ENCODE assay signal across 21 mouse cellular contexts in genomic region chr2:154632203-154632780, GRCm38 (mm10). TPM values are rescaled to one million over a fixed set of nuclear protein-coding genes. Genes with fewer than 3 reads are reported as not detected.
A peak's percentile ranks its signal among the peaks of the same experiment; 100 is the strongest.
DNase-seq lines count a peak whose midpoint lies in the region; ATAC-seq lines count a peak whose summit lies in the region.
"Had no signal": no experiment of that assay in that cellular context is flagged by ENCODE, and none has a peak within 500 bp of the region (broad histone marks: within the 10 kb centered on the region; RNA-seq: fewer than 3 reads in every experiment).

No protein-coding gene starts in this region.

- H3K9me3 ChIP-seq in hindbrain, embryonic 10.5 days: no peaks in the 10 kb centered on the region
- no peaks in the 10 kb centered on the region for H3K9me3 ChIP-seq in hindbrain, embryonic 12.5 days (replicated peaks)
- H3K9me3 ChIP-seq in liver, embryonic 13.5 days (replicated peaks): no peaks in the 10 kb centered on the region
- H3K9me3 ChIP-seq: midbrain, embryonic 12.5 days had no signal

- no peaks in the 10 kb centered on the region for H3K27me3 ChIP-seq in hindbrain, embryonic 10.5 days (ENCODE audit: insufficient read depth, poor library complexity, severe bottlenecking)
- no peaks in the 10 kb centered on the region for H3K27me3 ChIP-seq in hindbrain, embryonic 12.5 days
- no peaks in the 10 kb centered on the region for H3K27me3 ChIP-seq in liver, embryonic 13.5 days
- H3K27me3 ChIP-seq: midbrain, embryonic 12.5 days had no signal

- peaks cover 72% of the 10 kb centered on the region for H3K36me3 ChIP-seq in hindbrain, embryonic 10.5 days
- peaks cover 60% of the 10 kb centered on the region for H3K36me3 ChIP-seq in hindbrain, embryonic 12.5 days
- H3K36me3 ChIP-seq in liver, embryonic 13.5 days: peaks cover 32% of the 10 kb centered on the region

- whole genome bisulfite sequencing in hindbrain, embryonic 10.5 days: 91% methylated on average over 16 of the region's 16 CpGs
- WGBS in hindbrain, embryonic 12.5 days: 90% methylated on average over 16 of the region's 16 CpGs
- WGBS in liver, embryonic 13.5 days (ENCODE audit: insufficient replicate concordance): 21% methylated on average over 16 of the region's 16 CpGs

- ATAC-seq in hindbrain, embryonic 12.5 days (ENCODE audit: low FRiP score): no peak
- peak; percentile 85 for ATAC-seq in liver, embryonic 13.5 days (ENCODE audit: low read depth)
- ATAC-seq: forebrain, embryonic 16.5 days; hindbrain, postnatal 0 days had no signal

- peak overlapping the region; percentile 4; the same call in 1 of the 2 replicates for H3K4me3 ChIP-seq in hindbrain, embryonic 10.5 days
- H3K4me3 ChIP-seq in hindbrain, embryonic 12.5 days: no peak overlapping the region
- peak overlapping the region; percentile 68 for H3K4me3 ChIP-seq in liver, embryonic 13.5 days (replicated peaks)
- H3K4me3 ChIP-seq: midbrain, embryonic 12.5 days had no signal

- H3K4me1 ChIP-seq in hindbrain, embryonic 10.5 days (replicated peaks): no peaks in the 10 kb centered on the region
- no peaks in the 10 kb centered on the region for H3K4me1 ChIP-seq in hindbrain, embryonic 12.5 days
- peaks cover 60% of the 10 kb centered on the region for H3K4me1 ChIP-seq in liver, embryonic 13.5 days (replicated peaks)
- H3K4me1 ChIP-seq: midbrain, embryonic 12.5 days had no signal

- DNase-seq in hindbrain, embryonic 10.5 days (ENCODE audit: low spot score): no peak
- peak; percentile 88 for DNase-seq in c-Kit-positive CD71-positive TER-119-positive erythroid progenitor cells, embryonic 14.5 days (ENCODE audit: low spot score)
- peak; percentile 81 for DNase-seq in liver, embryonic 13.5 days
- DNase-seq in spleen, postnatal 36 days (ENCODE audit: low spot score in 2 of 2): peak; percentile 43 to 62
- DNase-seq in natural killer cell, adult 2 months (ENCODE audit: low spot score in 2 of 2): no peak
- no peak for DNase-seq in left cerebral cortex, postnatal 14 days (ENCODE audit: low spot score in 2 of 2)
- DNase-seq in thymus, postnatal 25 days: no peak
- DNase-seq: adrenal gland, postnatal 25 days; layer of hippocampus, adult 9-11 months; left cerebral cortex, postnatal 4 days; right cerebral cortex, postnatal 14 days had no signal

- no peak overlapping the region for H3K4me2 ChIP-seq in hindbrain, embryonic 12.5 days (replicated peaks)
- H3K4me2 ChIP-seq in liver, embryonic 13.5 days: peak overlapping the region; percentile 76
- H3K4me2 ChIP-seq: midbrain, embryonic 12.5 days had no signal

- no peak overlapping the region for H3K9ac ChIP-seq in hindbrain, embryonic 12.5 days
- peak overlapping the region; percentile 80 for H3K9ac ChIP-seq in liver, embryonic 13.5 days
- H3K9ac ChIP-seq: midbrain, embryonic 12.5 days had no signal

- intact Hi-C loops in left cerebral cortex, postnatal 14 days (cut with DNase I): no loop called here

- peak overlapping the region; percentile 59; the same call in 1 of the 2 replicates for H3K27ac ChIP-seq in hindbrain, embryonic 10.5 days
- no peak overlapping the region for H3K27ac ChIP-seq in hindbrain, embryonic 12.5 days
- peak overlapping the region; percentile 100 for H3K27ac ChIP-seq in liver, embryonic 13.5 days
- H3K27ac ChIP-seq: hindbrain, postnatal 0 days; midbrain, embryonic 12.5 days had no signal

RNA-seq across cellular contexts. Expression of gene 4930519P11Rik, which starts 19.1 kb away (rescaled TPM):
- polyA plus RNA-seq in hindbrain, embryonic 10.5 days (2016; fragmentation: Nextera tagmentation; extraction: Ambion mirVana): 0.36 TPM in 1 of 2 replicates, not detected in the other
- polyA plus RNA-seq in hindbrain, embryonic 12.5 days (2016; fragmentation: Nextera tagmentation; extraction: Ambion mirVana): not detected in 2 replicates
- polyA plus RNA-seq in liver, embryonic 13.5 days (2015; fragmentation: Nextera tagmentation; extraction: Ambion mirVana): not detected in 2 replicates
- not detected for total RNA-seq in left cerebral cortex, postnatal 14 days (2021)
- total RNA-seq: gastrocnemius, adult 8-10 months; hindbrain, postnatal 0 days; left cerebral cortex, postnatal 4 days had no signal
- polyA plus RNA-seq: cortical plate, adult 2 months; embryonic facial prominence, embryonic 14.5 days; forebrain, embryonic 16.5 days; heart, embryonic 16.5 days; kidney, embryonic 16.5 days; lung, embryonic 16.5 days had no signal

RNA-seq across cellular contexts. Expression of gene Zfp341, which starts 19.2 kb away (rescaled TPM):
- 1.3 and 1.4 TPM in 2 replicates for polyA plus RNA-seq in hindbrain, embryonic 10.5 days (2016; fragmentation: Nextera tagmentation; extraction: Ambion mirVana)
- polyA plus RNA-seq in hindbrain, embryonic 12.5 days (2016; fragmentation: Nextera tagmentation; extraction: Ambion mirVana): 1.1 and 1.3 TPM in 2 replicates
- 1.9 and 2.1 TPM in 2 replicates for polyA plus RNA-seq in liver, embryonic 13.5 days (2015; fragmentation: Nextera tagmentation; extraction: Ambion mirVana)
- 10 to 100 TPM; 13.3 to 14.2 TPM for total RNA-seq in left cerebral cortex, postnatal 14 days (2021)

RNA-seq across cellular contexts. Expression of gene Chmp4b, which starts 19.2 kb away (rescaled TPM):
- 13.3 and 18.1 TPM in 2 replicates for polyA plus RNA-seq in hindbrain, embryonic 10.5 days (2016; fragmentation: Nextera tagmentation; extraction: Ambion mirVana)
- 26.6 and 28.4 TPM in 2 replicates for polyA plus RNA-seq in hindbrain, embryonic 12.5 days (2016; fragmentation: Nextera tagmentation; extraction: Ambion mirVana)
- 15.0 and 17.5 TPM in 2 replicates for polyA plus RNA-seq in liver, embryonic 13.5 days (2015; fragmentation: Nextera tagmentation; extraction: Ambion mirVana)
- 100 to 1,000 TPM; 207 to 208 TPM for total RNA-seq in left cerebral cortex, postnatal 14 days (2021)

RNA-seq across cellular contexts. Expression of gene Pxmp4, which starts 28.8 kb away (rescaled TPM):
- polyA plus RNA-seq in hindbrain, embryonic 10.5 days (2016; fragmentation: Nextera tagmentation; extraction: Ambion mirVana): 14.5 and 16.9 TPM in 2 replicates
- 14.1 and 14.3 TPM in 2 replicates for polyA plus RNA-seq in hindbrain, embryonic 12.5 days (2016; fragmentation: Nextera tagmentation; extraction: Ambion mirVana)
- 26.8 and 28.9 TPM in 2 replicates for polyA plus RNA-seq in liver, embryonic 13.5 days (2015; fragmentation: Nextera tagmentation; extraction: Ambion mirVana)
- 10 to 100 TPM; 16.1 to 16.8 TPM for total RNA-seq in left cerebral cortex, postnatal 14 days (2021)

Comparison
In these comparisons a context has a peak if more than half of its experiments do, and no peak if none do; other contexts are left out.
1. DNase-seq: peak in c-Kit-positive CD71-positive TER-119-positive erythroid progenitor cells, embryonic 14.5 days (single experiment), liver, embryonic 13.5 days (single experiment) and spleen, postnatal 36 days (2 of 2); none in hindbrain, embryonic 10.5 days (single experiment), natural killer cell, adult 2 months (0 of 2), left cerebral cortex, postnatal 14 days (0 of 2) and thymus, postnatal 25 days (single experiment).